Mouse (Mus musculus) CH12.LX (cell line): ENCODE data around the gene Olfr809.

Experiments
- CTCF ChIP-seq, 2 experiments: IDR thresholded peaks in 1 of 2; conservative IDR thresholded peaks in 1 of 2; 2 replicates each; pipeline ENCODE4 v1.5.1; 2011 to 2012; ENCODE audit warnings: low read depth in 2 of 2, low read length in 2 of 2, improper control_type of control experiment in 1 of 2, inconsistent platforms in 1 of 2, mild to moderate bottlenecking in 1 of 2, moderate library complexity in 1 of 2
- ELF1 ChIP-seq: IDR thresholded peaks from 2 replicates; pipeline ENCODE4 v1.6.1; 2014; ENCODE audit warnings: low read depth, mild to moderate bottlenecking, inconsistent platforms, low read length, improper control_type of control experiment
- EP300 ChIP-seq: IDR thresholded peaks from 2 replicates; pipeline ENCODE4 v1.6.1; 2011; ENCODE audit warnings: low read length, improper control_type of control experiment
- IRF4 ChIP-seq: IDR thresholded peaks from 2 replicates; pipeline ENCODE4 v1.6.1; 2014; ENCODE audit warnings: low read depth, mild to moderate bottlenecking, inconsistent platforms, low read length, improper control_type of control experiment
- MAX ChIP-seq: IDR thresholded peaks from 2 replicates; pipeline ENCODE4 v1.6.1; 2011; ENCODE audit warnings: low read length, improper control_type of control experiment
- NELFE ChIP-seq: IDR thresholded peaks from 2 replicates; pipeline ENCODE4 v1.6.1; 2011; ENCODE audit warnings: low read depth, low read length, improper control_type of control experiment
- POLR2A ChIP-seq: IDR thresholded peaks from 2 replicates; pipeline ENCODE4 v1.6.1; 2011; ENCODE audit warnings: low read depth, mild to moderate bottlenecking, improper control_type of control experiment, low read length
- SIN3A ChIP-seq: IDR thresholded peaks from 2 replicates; pipeline ENCODE4 v1.6.1; 2012; ENCODE audit warnings: low read length, improper control_type of control experiment, inconsistent platforms
- SMC3 ChIP-seq: IDR thresholded peaks from 2 replicates; pipeline ENCODE4 v1.6.1; 2011; ENCODE audit warnings: low read depth, low read length, improper control_type of control experiment
- USF1 ChIP-seq: IDR thresholded peaks from 2 replicates; pipeline ENCODE4 v1.6.1; 2014; ENCODE audit warnings: low read depth, mild to moderate bottlenecking, inconsistent platforms, low read length, improper control_type of control experiment
- ZC3H11A ChIP-seq: IDR thresholded peaks from 2 replicates; pipeline ENCODE4 v1.6.1; 2012; ENCODE audit warnings: low read depth, mild to moderate bottlenecking, inconsistent platforms, low read length, improper control_type of control experiment
- ZNF384 ChIP-seq: IDR thresholded peaks from 2 replicates; pipeline ENCODE4 v1.6.1; 2012; ENCODE audit warnings: low read depth, low read length, improper control_type of control experiment, inconsistent platforms

- TF ChIP-seq MAX (no peak), EP300 (no peak), SMC3 (no peak), CTCF (conservative IDR thresholded peaks at IDR 0.05 in 1 of 2, IDR thresholded peaks at IDR 0.05 in 1 of 2; ENCODE audit: low read depth in 2 of 2, low read length in 2 of 2) (no peak), IRF4 (no peak), POLR2A (no peak), NELFE (no peak), USF1 (no peak), ZNF384 (no peak), SIN3A (no peak), ZC3H11A (no peak), ELF1 (no peak)
Observed at GRCm38 (mm10) chr10:129774338-129774737, at the start of gene Olfr809.
